Mouse (Mus musculus) embryonic facial prominence, embryonic 10.5 days (tissue): ENCODE results near the gene Npy1r. TPM values are rescaled to one million over a fixed set of nuclear protein-coding genes. Genes with fewer than 3 reads are reported as not detected.

Experiments used
- DNase-seq: peaks from one replicate; pipeline ENCODE4 v3.0.0-alpha.2; 2017; ENCODE audit warnings: low spot score
- H3K27ac ChIP-seq: fragments of 300-500 bp; sonication (generic); replicated peaks from 2 replicates; pipeline ENCODE4 v1.5.1; 2016; ENCODE audit warnings: mild to moderate bottlenecking
- H3K27me3 ChIP-seq: fragments of 300-500 bp; sonication (generic); replicated peaks from 2 replicates; pipeline ENCODE4 v1.6.1; 2016; ENCODE audit warnings: low read depth, mild to moderate bottlenecking; ENCODE audit not compliant: poor library complexity, severe bottlenecking
- H3K36me3 ChIP-seq: fragments of 300-500 bp; sonication (generic); replicated peaks from 2 replicates; pipeline ENCODE4 v1.6.1; 2016; ENCODE audit warnings: mild to moderate bottlenecking, moderate library complexity
- H3K4me1 ChIP-seq: fragments of 300-500 bp; sonication (generic); 2 replicates; pipeline ENCODE4 v1.6.1; 2016
- H3K4me3 ChIP-seq: fragments of 300-500 bp; sonication (generic); 2 replicates; pipeline ENCODE4 v1.5.1; 2016; ENCODE audit warnings: mild to moderate bottlenecking, moderate library complexity
- H3K9me3 ChIP-seq: fragments of 300-500 bp; sonication (generic); 2 replicates; pipeline ENCODE4 v1.6.1; 2016; ENCODE audit warnings: mild to moderate bottlenecking
- WGBS: fragments of 180-500 bp; shearing (Covaris S2); methylation state at CpG from one replicate; pipeline ENCODE4 v1.1.7; 2016; 5-methylcytosine and 5-hydroxymethylcytosine counted together
- polyA plus RNA-seq: library from polyadenylated mRNA; unstranded; fragments of >200 nt; fragmentation: Nextera tagmentation; extraction: Ambion mirVana; gene quantifications from 2 replicates; pipeline ENCODE4 v1.2.1, GENCODE M21; 2016

Gene Npy1r
- polyA plus RNA-seq, 1 experiment from 2014 or later: 0.31 TPM

GRCm38 (mm10) chr8:66742359-66742758 lies 45.4 kb downstream of the Npy1r start:
- no peak for DNase-seq
- 51% methylated on average over 1 of the region's 1 CpGs for WGBS
- Histone ChIP-seq H3K9me3 (no peaks in the 10 kb centered on the region), H3K27me3 (no peaks in the 10 kb centered on the region), H3K4me3 (no peak overlapping the region), H3K27ac (no peak overlapping the region), H3K36me3 (no peaks in the 10 kb centered on the region), H3K4me1 (no peaks in the 10 kb centered on the region)

GRCm38 (mm10) chr8:66745612-66746011 lies 48.6 kb downstream of the Npy1r start:
- Histone ChIP-seq H3K4me1 (no peaks in the 10 kb centered on the region), H3K4me3 (no peak overlapping the region), H3K36me3 (no peaks in the 10 kb centered on the region), H3K9me3 (no peaks in the 10 kb centered on the region), H3K27ac (no peak overlapping the region), H3K27me3 (no peaks in the 10 kb centered on the region)
- DNase-seq: no peak
- WGBS: 87% methylated on average over 3 of the region's 3 CpGs

GRCm38 (mm10) chr8:66751621-66752020 lies 54.6 kb downstream of the Npy1r start:
- Histone ChIP-seq H3K9me3 (no peaks in the 10 kb centered on the region), H3K27ac (no peak overlapping the region), H3K27me3 (no peaks in the 10 kb centered on the region), H3K36me3 (no peaks in the 10 kb centered on the region), H3K4me1 (no peaks in the 10 kb centered on the region), H3K4me3 (no peak overlapping the region)
- 72% methylated on average over 2 of the region's 2 CpGs for WGBS
- no peak for DNase-seq

GRCm38 (mm10) chr8:66756161-66756560 lies 59.2 kb downstream of the Npy1r start:
- Histone ChIP-seq H3K27ac (no peak overlapping the region), H3K4me3 (no peak overlapping the region), H3K4me1 (no peaks in the 10 kb centered on the region), H3K27me3 (no peaks in the 10 kb centered on the region), H3K9me3 (no peaks in the 10 kb centered on the region), H3K36me3 (no peaks in the 10 kb centered on the region)
- 93% methylated on average over 2 of the region's 2 CpGs for WGBS
- DNase-seq: no peak

Other genes starting within 250 kb of the Npy1r start
- gene Tma16, start 210.7 kb upstream of the Npy1r start, polyA plus RNA-seq: 20.5 and 23.0 TPM in 2 replicates
- not detected in 2 replicates for gene Tktl2, start 185.4 kb upstream of the Npy1r start, polyA plus RNA-seq
- gene Npy5r, start 9.1 kb upstream of the Npy1r start, polyA plus RNA-seq: 0.06 TPM in 1 of 2 replicates, not detected in the other
- gene Naf1, start 163.0 kb downstream of the Npy1r start, polyA plus RNA-seq: 3.3 and 4.0 TPM in 2 replicates